Mouse (Mus musculus): ENCODE measurements around the gene Dgki.

DNA sequence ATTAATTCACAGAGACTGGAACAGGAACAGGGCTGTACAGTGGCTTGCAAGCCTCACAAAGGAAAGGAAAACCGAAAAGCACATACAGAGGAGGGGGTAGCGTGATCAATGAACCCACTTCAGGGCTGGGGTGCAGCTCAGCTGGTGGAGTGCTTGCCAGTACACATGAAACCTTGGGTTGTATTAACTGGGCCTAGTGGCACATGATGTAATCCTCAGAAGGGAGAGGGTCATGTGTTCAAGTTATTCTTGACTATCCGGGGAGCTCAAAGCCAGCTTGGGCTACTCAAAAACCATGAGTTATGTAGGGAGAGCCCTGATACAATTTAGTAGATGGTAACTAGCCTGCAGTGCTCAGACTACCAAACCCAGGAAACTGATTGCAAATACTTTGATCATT lies 244.3 kb downstream of the Dgki start:
- TF ChIP-seq POLR2A (IDR thresholded peaks at IDR 0.05; ENCODE audit: borderline replicate concordance, low read depth, low read length) = no peak
- no peak for TF ChIP-seq CTCF (IDR thresholded peaks at IDR 0.05; ENCODE audit: low read depth, low read length)
